In genomic region chr2:167613335-167613734, GRCm38 (mm10) we compare ENCODE assay signal across 10 mouse cellular contexts. TPM values are rescaled to one million over a fixed set of nuclear protein-coding genes. Genes with fewer than 3 reads are reported as not detected.
DNase-seq lines count a peak whose midpoint lies in the region; ATAC-seq and TF ChIP-seq lines count a peak whose summit lies in the region.
"Not testable (repeated sequence)": the region's sequence is repeated elsewhere in the genome, so short reads cannot be mapped to it uniquely, and the experiment has no call there.
"Had no signal": no experiment of that assay in that cellular context is flagged by ENCODE, and none has a peak within 500 bp of the region (broad histone marks: within the 10 kb centered on the region; RNA-seq: fewer than 3 reads in every experiment).

No protein-coding gene starts in this region.

- not testable (repeated sequence) for H3K9me3 ChIP-seq in intestine, postnatal 0 days (ENCODE audit: control insufficient read depth); lung, embryonic 14.5 days (ENCODE audit: low read depth, low read length); stomach, postnatal 0 days (ENCODE audit: control insufficient read depth, low read length)

- H3K27ac ChIP-seq in gastrocnemius, adult 2 months; intestine, postnatal 0 days (ENCODE audit: low read depth, low read length); left cerebral cortex, adult 2 months; lung, embryonic 14.5 days (ENCODE audit: low read depth); stomach, postnatal 0 days (replicated peaks): not testable (repeated sequence)

- not testable (repeated sequence) for H3K9ac ChIP-seq in intestine, postnatal 0 days (ENCODE audit: low read depth, low read length); lung, embryonic 14.5 days; stomach, postnatal 0 days (ENCODE audit: low read length)

- not testable (repeated sequence) for H3K4me2 ChIP-seq in intestine, postnatal 0 days (replicated peaks; ENCODE audit: low read depth); lung, embryonic 14.5 days; stomach, postnatal 0 days (replicated peaks; ENCODE audit: low read depth)

- intact Hi-C loops in gastrocnemius, adult 2 months (cut with DNase I); left cerebral cortex, adult 2 months (cut with DNase I): not testable (repeated sequence)

- H3K27me3 ChIP-seq in intestine, postnatal 0 days (replicated peaks; ENCODE audit: control insufficient read depth, insufficient read depth, low read length); lung, embryonic 14.5 days (ENCODE audit: insufficient read depth, low read length); stomach, postnatal 0 days (ENCODE audit: control insufficient read depth, insufficient read depth, low read length): not testable (repeated sequence)

- not testable (repeated sequence) for H3K4me3 ChIP-seq in gastrocnemius, adult 2 months; intestine, postnatal 0 days (ENCODE audit: low read depth, low read length); left cerebral cortex, adult 2 months; lung, embryonic 14.5 days (ENCODE audit: low read depth, low read length); stomach, postnatal 0 days (ENCODE audit: low read depth, low read length)

- peak; percentile 16 to 25 for DNase-seq in B cell, adult 2 months
- peak; percentile 41 for DNase-seq in ES-CJ7 (ENCODE audit: low read depth, low spot score)
- DNase-seq in R1 (ENCODE audit: low read depth, low spot score) = peak; percentile 63
- DNase-seq in gastrocnemius, adult 2 months; left cerebral cortex, adult 2 months (ENCODE audit: extremely low spot score in 1 of 2, low spot score in 2 of 2); lung, embryonic 14.5 days; stomach, postnatal 0 days (ENCODE audit: low spot score): not testable (repeated sequence)

- ATAC-seq in intestine, postnatal 0 days; lung, embryonic 14.5 days (ENCODE audit: insufficient read depth); stomach, postnatal 0 days (ENCODE audit: low FRiP score, low TSS enrichment): not testable (repeated sequence)

- TF ChIP-seq EP300 in stomach, postnatal 0 days (optimal IDR thresholded peaks at IDR 0.05) = not testable (repeated sequence)

- 94% methylated on average over 7 of the region's 7 CpGs for WGBS in intestine, postnatal 0 days
- WGBS in lung, embryonic 14.5 days = 90% methylated on average over 6 of the region's 7 CpGs
- WGBS in stomach, postnatal 0 days = 96% methylated on average over 7 of the region's 7 CpGs

- H3K36me3 ChIP-seq in intestine, postnatal 0 days (ENCODE audit: control insufficient read depth, insufficient read depth) = peaks cover 57% of the 10 kb centered on the region
- H3K36me3 ChIP-seq in lung, embryonic 14.5 days (ENCODE audit: insufficient read depth) = peaks cover 82% of the 10 kb centered on the region
- H3K36me3 ChIP-seq in stomach, postnatal 0 days (ENCODE audit: control insufficient read depth, insufficient read depth, low read length) = peaks cover 24% of the 10 kb centered on the region

- peak; percentile 34 for TF ChIP-seq CTCF in gastrocnemius, adult 2 months (IDR thresholded peaks at IDR 0.05)
- TF ChIP-seq CTCF in intestine, postnatal 0 days (IDR thresholded peaks at IDR 0.05; ENCODE audit: low read depth) = peak; percentile 44
- TF ChIP-seq CTCF in left cerebral cortex, adult 2 months (IDR thresholded peaks at IDR 0.05) = peak; percentile 18
- TF ChIP-seq CTCF in lung, embryonic 14.5 days (IDR thresholded peaks at IDR 0.05; ENCODE audit: low read depth) = peak; percentile 23; the same call in 1 of the 2 replicates
- TF ChIP-seq CTCF in stomach, postnatal 0 days (IDR thresholded peaks at IDR 0.05; ENCODE audit: low read depth) = peak; percentile 50

- H3K4me1 ChIP-seq in intestine, postnatal 0 days (replicated peaks; ENCODE audit: control insufficient read depth, insufficient read depth, low read length); lung, embryonic 14.5 days (ENCODE audit: insufficient read depth); stomach, postnatal 0 days (replicated peaks; ENCODE audit: control insufficient read depth, insufficient read depth): not testable (repeated sequence)

RNA-seq across cellular contexts. Expression of gene Ube2v1, which starts 18.6 kb away (rescaled TPM):
- 100 to 1,000 TPM; 170 to 181 TPM for total RNA-seq in gastrocnemius, adult 2 months (2021)
- polyA plus RNA-seq in intestine, postnatal 0 days (2015; fragmentation: Nextera tagmentation; extraction: Ambion mirVana) = 173 and 174 TPM in 2 replicates
- 100 to 1,000 TPM; 244 to 274 TPM for total RNA-seq in left cerebral cortex, adult 2 months (2021)
- 275 and 293 TPM in 2 replicates for polyA plus RNA-seq in lung, embryonic 14.5 days (2014; fragmentation: Nextera tagmentation; extraction: Ambion mirVana)
- polyA plus RNA-seq in stomach, postnatal 0 days (2015; fragmentation: Nextera tagmentation; extraction: Ambion mirVana) = 234 and 253 TPM in 2 replicates

RNA-seq across cellular contexts. Expression of gene Gm20431, which starts 48.0 kb away (rescaled TPM):
- 10 to 100 TPM in 1 of 2 experiments, 1 to 10 TPM in 1; 3.7 to 11.5 TPM for total RNA-seq in gastrocnemius, adult 2 months (2021)
- polyA plus RNA-seq in intestine, postnatal 0 days (2015; fragmentation: Nextera tagmentation; extraction: Ambion mirVana) = 8.8 and 10.0 TPM in 2 replicates
- total RNA-seq in left cerebral cortex, adult 2 months (2021) = 10 to 100 TPM; 29.1 to 38.0 TPM
- polyA plus RNA-seq in lung, embryonic 14.5 days (2014; fragmentation: Nextera tagmentation; extraction: Ambion mirVana) = 10.0 and 12.3 TPM in 2 replicates
- 13.4 and 14.1 TPM in 2 replicates for polyA plus RNA-seq in stomach, postnatal 0 days (2015; fragmentation: Nextera tagmentation; extraction: Ambion mirVana)
- total RNA-seq: common myeloid progenitor, adult 5-6 weeks; hematopoietic stem cell, adult 5-6 weeks had no signal
